ENCODE assay signal across 8 mouse cellular contexts in the genomic region with DNA sequence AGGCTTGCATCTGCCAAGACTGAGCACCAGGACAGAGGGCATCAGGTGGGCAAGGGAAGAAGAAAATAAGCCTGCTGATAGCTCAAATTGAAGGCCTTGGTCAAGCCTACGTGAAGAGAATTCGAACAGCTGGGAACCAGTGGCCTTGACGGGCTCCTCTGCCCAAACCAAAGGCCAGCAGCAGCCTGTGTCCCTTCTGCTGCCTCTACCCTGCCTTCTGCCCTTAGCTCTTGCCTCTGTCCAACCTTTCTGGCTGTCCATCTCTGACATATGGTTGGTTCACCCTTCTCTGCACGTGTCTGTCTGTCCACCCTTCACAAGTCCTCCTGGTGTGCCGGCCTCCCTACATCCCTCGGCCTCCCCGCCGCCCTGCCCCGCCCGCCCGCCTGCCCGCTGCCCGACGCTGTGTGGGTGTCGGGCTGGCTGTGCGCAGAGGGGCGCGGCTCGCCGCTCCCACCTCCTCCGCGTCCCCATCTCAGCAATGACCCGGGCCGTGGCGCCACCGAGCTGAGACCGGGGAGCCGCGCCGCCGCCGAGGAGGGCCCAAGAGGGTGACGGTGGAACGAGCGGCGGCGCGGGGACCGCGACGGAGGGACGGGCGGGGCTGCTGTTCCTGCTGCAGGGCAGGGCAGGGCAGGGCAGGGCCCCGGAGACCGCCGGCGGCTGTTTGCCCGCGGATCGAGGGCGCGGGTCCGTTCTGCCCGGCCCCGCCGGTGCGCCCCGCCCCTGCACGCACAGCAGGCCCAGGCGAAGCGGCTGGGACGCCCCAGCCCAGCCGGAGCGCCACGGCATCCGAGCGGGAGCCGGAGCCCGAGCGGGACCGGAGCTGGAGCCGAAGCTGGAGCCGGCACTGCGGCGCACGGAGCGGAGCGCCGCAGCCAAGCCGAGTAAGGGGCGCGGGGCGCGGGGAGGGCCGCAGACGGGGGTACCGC. TPM values are rescaled to one million over a fixed set of nuclear protein-coding genes. Genes with fewer than 3 reads are reported as not detected.
DNase-seq lines count a peak whose midpoint lies in the region; ATAC-seq and TF ChIP-seq lines count a peak whose summit lies in the region.

A gene (plus strand): TSS at position 325 of the 932 bp plus-strand sequence.

- TF ChIP-seq CTCF in layer of hippocampus, adult 2 months (conservative IDR thresholded peaks at IDR 0.05), result no peak
- TF ChIP-seq CTCF in liver, adult 2 months (IDR thresholded peaks at IDR 0.05; ENCODE audit: low read depth, low read length), result no peak
- TF ChIP-seq CTCF in midbrain, postnatal 0 days (IDR thresholded peaks at IDR 0.05), result no peak

- no peaks in the 10 kb centered on the region for H3K36me3 ChIP-seq in hindbrain, embryonic 16.5 days (ENCODE audit: control insufficient read depth, insufficient read depth, low read length)
- H3K36me3 ChIP-seq in liver, adult 2 months (ENCODE audit: control insufficient read depth, insufficient read depth, low read length), result no peaks in the 10 kb centered on the region
- H3K36me3 ChIP-seq in midbrain, postnatal 0 days (ENCODE audit: insufficient read depth, low read length), result no peaks in the 10 kb centered on the region

- H3K9me3 ChIP-seq in hindbrain, embryonic 16.5 days (ENCODE audit: control insufficient read depth, low read length), result no peaks in the 10 kb centered on the region
- no peaks in the 10 kb centered on the region for H3K9me3 ChIP-seq in midbrain, postnatal 0 days (ENCODE audit: low read length)

- H3K79me2 ChIP-seq in liver, adult 2 months (ENCODE audit: control insufficient read depth, insufficient read depth, low read length), result no peaks in the 10 kb centered on the region

- H3K4me3 ChIP-seq in layer of hippocampus, adult 2 months, result peak within 1 kb of the TSS; percentile 59
- peak within 1 kb of the TSS; percentile 75 for H3K4me3 ChIP-seq in hindbrain, embryonic 16.5 days (ENCODE audit: low read length)
- H3K4me3 ChIP-seq in liver, adult 2 months (ENCODE audit: insufficient read depth, low read depth, low read length), result peak within 1 kb of the TSS; percentile 41; the same call in 1 of the 2 replicates
- peak within 1 kb of the TSS; percentile 69 for H3K4me3 ChIP-seq in midbrain, postnatal 0 days (ENCODE audit: low read depth, low read length)

- ATAC-seq in common myeloid progenitor, adult 5-6 weeks (replicated peaks; ENCODE audit: low read depth, poor library complexity, severe bottlenecking), result peak; percentile 50
- peak; percentile 90 for ATAC-seq in hindbrain, embryonic 16.5 days
- ATAC-seq in midbrain, postnatal 0 days (ENCODE audit: low FRiP score), result peak; percentile 79

- DNase-seq in layer of hippocampus, adult 2 months (ENCODE audit: low spot score in 2 of 2), result peak in 1 of 2 experiments; percentile 27
- no peak for DNase-seq in layer of hippocampus, adult 18-20 months (ENCODE audit: low spot score in 2 of 2)
- DNase-seq in gastrocnemius, postnatal 25 days, result peak; percentile 54
- no peak for DNase-seq in liver, adult 2 months (ENCODE audit: extremely low read depth, low read depth, low spot score)
- DNase-seq in midbrain, postnatal 0 days (ENCODE audit: low spot score), result peak; percentile 24
- DNase-seq in urinary bladder, postnatal 36 days (ENCODE audit: low spot score in 2 of 2), result peak; percentile 21 to 39

- peaks cover 3% of the 10 kb centered on the region; the same call in 1 of the 2 replicates for H3K27me3 ChIP-seq in hindbrain, embryonic 16.5 days (replicated peaks; ENCODE audit: control insufficient read depth, insufficient read depth, low read length)
- peaks cover 12% of the 10 kb centered on the region for H3K27me3 ChIP-seq in liver, adult 2 months (ENCODE audit: control insufficient read depth, insufficient read depth, low read length)
- H3K27me3 ChIP-seq in midbrain, postnatal 0 days (ENCODE audit: insufficient read depth, low read length), result no peaks in the 10 kb centered on the region

- peak within 1 kb of the TSS; percentile 89 for H3K9ac ChIP-seq in hindbrain, embryonic 16.5 days (ENCODE audit: low read depth, low read length)
- H3K9ac ChIP-seq in liver, adult 2 months (ENCODE audit: low read depth, low read length), result no peak within 1 kb of the TSS
- peak within 1 kb of the TSS; percentile 94 for H3K9ac ChIP-seq in midbrain, postnatal 0 days (replicated peaks; ENCODE audit: low read length, poor library complexity, severe bottlenecking)

- H3K4me1 ChIP-seq in hindbrain, embryonic 16.5 days (ENCODE audit: control insufficient read depth, insufficient read depth, low read depth, low read length), result peaks cover 5% of the 10 kb centered on the region; the same call in 1 of the 2 replicates
- no peaks in the 10 kb centered on the region for H3K4me1 ChIP-seq in liver, adult 2 months (ENCODE audit: control insufficient read depth, insufficient read depth, low read length)
- H3K4me1 ChIP-seq in midbrain, postnatal 0 days (ENCODE audit: insufficient read depth, low read length), result no peaks in the 10 kb centered on the region

- 3% methylated on average over 57 of the region's 87 CpGs for WGBS in hindbrain, embryonic 16.5 days
- WGBS in liver, adult 2 months, result 4% methylated on average over 81 of the region's 87 CpGs
- WGBS in midbrain, postnatal 0 days, result 2% methylated on average over 75 of the region's 87 CpGs

- peak within 1 kb of the TSS; percentile 86 for H3K4me2 ChIP-seq in hindbrain, embryonic 16.5 days (ENCODE audit: low read length)
- peak within 1 kb of the TSS; percentile 92 for H3K4me2 ChIP-seq in midbrain, postnatal 0 days (ENCODE audit: low read depth, low read length, poor library complexity, severe bottlenecking)

- no peak for TF ChIP-seq POLR2A in liver, adult 2 months (IDR thresholded peaks at IDR 0.05; ENCODE audit: extremely low read depth, insufficient read depth, low read length)

- H3K27ac ChIP-seq in layer of hippocampus, adult 2 months, result peak within 1 kb of the TSS; percentile 55; the same call in 1 of the 2 replicates
- peak within 1 kb of the TSS; percentile 68 for H3K27ac ChIP-seq in hindbrain, embryonic 16.5 days (ENCODE audit: low read depth, low read length)
- H3K27ac ChIP-seq in liver, adult 2 months (replicated peaks; ENCODE audit: insufficient read depth, low read depth, low read length), result no peak within 1 kb of the TSS
- peak within 1 kb of the TSS; percentile 55 for H3K27ac ChIP-seq in midbrain, postnatal 0 days (ENCODE audit: low read depth, low read length)

RNA-seq across cellular contexts. Expression of the gene that starts here (rescaled TPM):
- 1 to 10 TPM; 5.3 to 5.4 TPM for total RNA-seq in layer of hippocampus, adult 2 months (2021)
- total RNA-seq in layer of hippocampus, adult 18-20 months (2021), result 1 to 10 TPM; 6.0 to 7.2 TPM
- not detected in 2 replicates for total RNA-seq in common myeloid progenitor, adult 5-6 weeks (2017)
- under 1 TPM; 0.27 to 0.31 TPM for total RNA-seq in gastrocnemius, postnatal 25 days (2021)
- polyA plus RNA-seq in hindbrain, embryonic 16.5 days (2015; fragmentation: Nextera tagmentation; extraction: Ambion mirVana), result 7.8 and 8.8 TPM in 2 replicates
- not detected in 2 replicates for total RNA-seq in liver, adult 2 months (2014; rRNA removed)
- not detected in 2 replicates for polyA plus RNA-seq in liver, adult 2 months (2012; rRNA removed)
- total RNA-seq in midbrain, postnatal 0 days (2014; rRNA removed), result 30.6 and 34.9 TPM in 2 replicates
- polyA plus RNA-seq in midbrain, postnatal 0 days (2015; fragmentation: Nextera tagmentation; extraction: Ambion mirVana), result 10.9 and 11.4 TPM in 2 replicates

Comparison
In these comparisons a context has a peak if more than half of its experiments do, and no peak if none do; other contexts are left out.
1. Peak in ATAC-seq in common myeloid progenitor, adult 5-6 weeks; RNA of the gene not detected or under 1 TPM.
2. Peak in DNase-seq in gastrocnemius, postnatal 25 days; RNA of the gene not detected or under 1 TPM.
3. DNase-seq: peak in midbrain, postnatal 0 days (single experiment) and urinary bladder, postnatal 36 days (2 of 2); none in layer of hippocampus, adult 18-20 months (0 of 2) and liver, adult 2 months (single experiment).
4. Peak in every context shown above with its lines, with median percentiles within 50 percentile points of each other: H3K4me3 ChIP-seq and ATAC-seq.